Mouse (Mus musculus) ovary, postnatal 10 days (tissue): Measurements from ENCODE around the gene Src.
"Not testable (repeated sequence)": the region's sequence is repeated elsewhere in the genome, so short reads cannot be mapped to it uniquely, and the experiment has no call there.

Experiments
- DNase-seq: peaks from one replicate; pipeline ENCODE4 v3.0.0; 2022; ENCODE audit warnings: low spot score

Gene Src

DNA sequence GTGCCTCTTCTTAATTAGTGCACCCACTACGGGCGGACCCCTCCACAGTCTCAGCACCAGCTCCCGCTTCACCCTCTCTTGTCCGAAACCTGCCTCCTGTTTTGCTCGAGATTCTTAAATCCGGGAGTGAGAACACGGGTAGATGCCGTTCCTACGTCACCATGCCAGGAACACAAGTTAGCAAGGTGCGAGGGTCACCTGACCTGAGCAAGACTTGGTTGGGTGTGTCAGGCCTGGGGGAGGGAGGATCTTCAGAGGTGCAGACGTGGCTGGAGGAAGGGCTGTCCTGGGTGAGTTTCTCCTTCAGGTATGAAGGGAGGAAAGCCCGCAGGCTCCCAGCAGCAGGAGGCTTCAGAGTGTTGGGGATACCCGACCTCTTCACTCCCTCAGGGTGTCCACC lies at the start of gene Src:
Src (plus strand) TSS at position 239 of the 400 bp plus-strand sequence.
- no peak for DNase-seq

DNA sequence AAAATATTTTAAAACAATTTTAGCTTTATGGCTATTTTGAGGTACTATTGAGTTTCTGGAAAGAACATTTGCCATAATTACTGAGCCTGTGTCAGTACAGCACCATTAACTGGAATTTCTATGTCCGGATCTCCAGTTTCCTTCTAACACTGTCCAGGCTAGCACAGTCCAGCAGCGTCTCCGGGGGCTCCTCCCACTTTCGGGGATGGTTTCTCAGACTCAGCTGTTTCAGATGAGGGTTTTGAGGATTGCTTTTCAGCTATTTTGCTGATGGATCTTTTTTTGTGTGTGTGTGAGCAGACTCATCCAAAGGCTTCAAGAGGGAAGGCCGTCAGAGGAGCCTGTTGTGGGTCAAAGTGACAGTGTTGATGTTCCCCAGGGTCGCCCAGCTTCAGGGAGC lies 46.5 kb upstream of the Src start:
- DNase-seq: no peak

DNA sequence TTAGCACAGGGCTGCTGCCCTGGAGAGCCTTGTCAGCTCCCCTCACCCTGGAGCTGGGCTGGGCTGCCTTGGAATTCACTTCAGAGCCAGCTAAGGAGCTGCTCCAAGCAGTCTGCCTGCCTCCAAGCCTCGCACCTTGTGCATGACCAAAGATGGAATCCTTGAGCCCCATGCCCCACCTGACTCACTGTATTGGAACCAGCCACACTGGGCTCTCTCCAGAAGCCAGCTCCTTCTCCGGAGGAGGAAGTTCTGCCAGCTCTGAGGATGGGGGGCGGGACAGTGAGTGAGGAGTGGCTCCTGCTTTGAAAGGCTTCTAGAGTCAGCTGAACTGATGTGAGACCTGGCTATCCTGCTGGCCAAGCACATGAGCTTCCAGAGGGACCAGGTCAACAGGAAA lies 44.6 kb upstream of the Src start:
- no peak for DNase-seq

DNA sequence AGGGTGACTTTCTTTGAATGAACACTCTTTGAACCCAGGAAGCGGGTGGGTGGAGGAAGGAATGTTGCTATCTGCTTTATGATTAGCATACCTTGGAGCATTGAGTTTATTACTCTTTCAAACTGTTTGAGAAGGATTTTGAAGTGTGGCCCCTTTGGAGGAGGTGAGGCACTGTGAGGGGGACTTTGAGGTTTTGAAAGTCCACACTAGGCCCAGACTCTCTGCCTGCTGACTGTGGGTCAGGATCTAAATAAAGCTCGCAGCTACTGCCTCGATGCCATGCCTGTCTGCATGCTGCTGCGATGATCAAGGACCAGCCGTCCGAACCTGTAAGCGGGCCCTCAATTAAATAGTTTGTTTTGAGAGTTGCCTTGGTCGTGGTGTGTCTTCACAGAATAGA lies 43.2 kb upstream of the Src start:
- no peak for DNase-seq

DNA sequence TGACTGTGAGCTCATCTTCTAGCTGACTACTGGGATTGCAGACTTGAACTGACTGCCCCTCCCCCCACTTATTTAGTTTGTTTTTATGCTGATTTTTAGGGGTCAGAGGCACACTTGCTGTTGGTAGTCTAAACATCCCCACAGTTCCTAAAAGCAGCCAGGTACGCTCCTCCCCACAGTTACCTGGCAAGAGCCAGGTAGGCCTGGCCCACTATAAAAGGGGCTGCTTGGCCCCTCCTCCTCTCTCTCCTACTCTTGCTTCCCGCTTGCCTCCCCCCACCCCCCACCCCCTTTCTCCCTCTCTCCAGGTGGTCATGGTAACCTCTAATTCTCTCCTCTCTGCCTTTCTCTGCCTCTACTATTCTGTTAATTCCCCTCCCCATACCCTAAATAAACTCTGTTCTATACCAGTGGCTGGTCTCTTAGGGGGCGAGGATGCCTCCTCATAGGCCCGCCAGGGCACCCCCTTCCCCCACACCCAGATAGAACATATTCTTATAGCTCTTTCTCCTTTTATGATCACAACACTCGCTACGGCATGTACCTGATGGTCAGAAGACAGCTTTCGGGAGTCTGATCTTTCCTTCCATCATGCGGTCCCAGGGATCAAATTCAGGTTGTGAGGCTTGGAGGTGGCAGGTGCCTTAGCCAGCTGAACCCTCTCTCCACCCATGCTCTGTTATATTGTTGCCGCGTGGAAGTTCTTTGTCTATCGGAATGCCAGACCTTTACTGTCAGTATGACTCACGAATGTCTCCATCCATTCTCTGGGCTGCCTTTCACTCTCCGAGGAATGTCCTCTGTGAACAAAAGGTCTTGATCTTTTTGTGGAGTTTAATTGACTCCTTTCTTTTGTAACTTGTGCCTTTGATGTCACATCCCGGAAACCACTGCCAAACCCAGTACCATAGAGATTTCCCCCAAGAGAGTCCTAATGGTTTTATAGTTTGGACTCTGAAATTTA lies 42.2 kb upstream of the Src start:
- DNase-seq: no peak

DNA sequence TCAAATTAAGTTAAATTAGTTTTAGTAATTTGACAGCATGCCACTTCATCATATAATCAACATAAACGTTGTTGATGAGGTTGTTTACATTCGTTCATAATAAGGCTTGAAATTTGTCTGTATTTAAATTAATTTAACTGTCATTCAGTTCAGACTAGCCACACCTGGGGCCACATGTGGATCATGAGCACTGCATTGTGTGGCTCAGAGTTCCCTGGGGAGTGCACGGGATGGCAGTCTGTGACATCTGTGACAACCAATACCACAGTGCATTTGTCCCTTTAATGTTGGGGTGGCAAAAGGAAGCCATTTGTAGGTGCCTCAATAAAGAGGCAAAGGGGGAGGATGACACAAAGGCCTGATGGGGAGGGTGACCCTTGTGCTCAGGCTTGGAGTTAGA lies 41.2 kb upstream of the Src start:
- no peak for DNase-seq

DNA sequence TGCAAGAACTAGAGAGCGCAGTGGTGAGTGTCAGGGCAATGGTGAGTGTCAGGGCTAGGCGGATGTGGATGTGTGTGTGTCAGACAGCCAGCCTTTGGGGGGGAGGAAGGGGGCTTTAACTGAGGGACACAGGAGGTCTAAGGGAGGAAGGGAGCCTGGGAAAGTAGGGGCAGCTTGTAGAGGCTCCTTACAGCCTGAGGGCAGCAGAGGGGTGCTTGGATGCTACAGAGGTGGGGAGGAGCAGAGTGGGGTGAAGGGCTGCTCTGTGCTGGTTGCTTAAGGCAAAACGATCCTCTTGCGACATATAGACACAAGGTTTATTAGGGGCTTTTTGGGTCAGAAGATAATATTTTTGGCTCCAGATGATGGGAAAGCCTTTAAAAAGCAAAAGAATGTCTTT lies 33.4 kb upstream of the Src start:
- DNase-seq: no peak

DNA sequence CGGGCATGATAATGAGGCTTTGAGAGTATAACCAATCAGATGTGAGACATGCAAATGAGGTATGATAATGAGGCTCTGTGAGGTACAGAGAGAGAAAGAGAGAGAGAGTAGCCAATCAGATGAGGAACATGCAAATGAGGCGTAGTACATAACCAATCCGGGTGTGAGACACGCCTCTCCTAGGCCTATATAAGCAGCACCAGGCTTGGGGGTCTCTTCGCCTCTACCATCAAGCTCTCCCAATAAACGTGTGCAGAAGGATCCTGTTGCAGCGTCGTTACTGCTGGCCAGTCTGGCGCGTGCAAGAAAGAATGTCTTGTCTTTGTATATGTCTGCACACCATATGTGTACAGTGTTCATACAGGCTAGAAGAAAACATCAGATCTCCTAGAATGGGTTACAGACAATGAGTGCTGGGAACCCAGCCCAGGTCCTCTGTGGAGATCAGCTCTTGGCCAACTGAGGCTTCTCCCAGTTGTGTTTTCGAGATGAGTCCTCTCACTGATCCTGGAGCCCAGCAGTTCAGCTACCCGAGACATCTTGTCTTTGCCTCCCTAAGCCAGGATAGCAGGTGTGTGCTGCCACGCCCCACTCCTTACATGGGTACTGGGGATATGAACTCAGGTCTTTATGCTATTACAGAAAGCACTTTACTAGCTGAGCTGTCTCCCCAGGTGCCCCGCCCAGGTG lies 29.2 kb upstream of the Src start:
- not testable (repeated sequence) for DNase-seq

DNA sequence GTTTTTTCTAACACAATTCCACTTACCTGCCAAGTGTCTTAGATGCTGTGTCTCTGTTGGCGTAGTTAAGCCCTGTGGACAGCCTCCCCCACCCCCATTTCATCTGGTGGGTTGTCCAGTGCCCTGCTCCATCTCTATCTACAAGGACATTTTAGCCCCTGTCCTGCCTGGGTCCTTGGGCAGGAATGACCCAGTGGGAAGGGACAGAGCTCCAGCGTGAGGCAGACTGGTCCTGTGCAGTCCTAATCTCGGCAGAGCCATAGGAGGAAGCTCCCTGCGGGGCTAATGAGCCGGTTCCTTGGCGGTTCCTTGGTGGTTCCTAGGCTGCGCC lies 28.7 kb upstream of the Src start:
- no peak for DNase-seq

DNA sequence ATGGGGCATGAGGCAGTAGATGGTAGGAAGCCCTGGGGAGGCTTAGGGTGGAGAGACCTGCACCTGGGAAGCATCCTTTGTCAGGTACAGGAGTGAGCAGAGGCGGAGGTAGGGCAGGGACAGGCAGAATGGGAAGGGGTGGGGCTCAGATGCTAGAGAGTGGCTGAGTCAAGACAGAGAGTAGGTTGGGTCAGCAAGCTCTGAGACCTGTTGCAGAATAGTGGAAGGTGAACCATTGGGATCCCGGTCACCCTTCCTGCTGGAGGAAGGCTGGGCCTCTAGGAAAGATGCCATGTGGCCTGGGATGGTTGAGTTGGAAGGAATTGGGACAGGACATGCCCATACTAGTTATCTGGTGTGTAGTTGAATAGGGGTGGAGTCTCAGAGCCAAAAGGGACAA lies 25.9 kb upstream of the Src start:
- DNase-seq: no peak

DNA sequence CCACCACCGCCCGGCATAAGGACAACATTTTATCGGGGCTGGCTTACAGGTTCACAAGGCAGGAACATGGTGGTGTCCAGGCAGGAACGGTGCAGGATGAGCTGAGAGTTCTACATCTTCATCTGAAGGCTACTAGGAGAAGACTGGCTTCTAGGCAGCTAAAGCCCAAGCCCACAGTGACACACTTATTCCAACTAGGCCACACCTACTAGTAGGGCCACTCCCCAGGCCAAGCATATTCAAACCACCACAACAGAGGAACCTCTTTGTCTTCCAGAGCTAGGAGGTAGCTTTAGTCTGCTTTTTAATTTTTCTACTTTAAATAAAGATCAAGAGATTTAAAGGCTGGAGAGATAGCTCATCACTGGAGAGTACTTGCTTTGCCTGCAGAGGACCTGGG lies 24.7 kb upstream of the Src start:
- DNase-seq: no peak

DNA sequence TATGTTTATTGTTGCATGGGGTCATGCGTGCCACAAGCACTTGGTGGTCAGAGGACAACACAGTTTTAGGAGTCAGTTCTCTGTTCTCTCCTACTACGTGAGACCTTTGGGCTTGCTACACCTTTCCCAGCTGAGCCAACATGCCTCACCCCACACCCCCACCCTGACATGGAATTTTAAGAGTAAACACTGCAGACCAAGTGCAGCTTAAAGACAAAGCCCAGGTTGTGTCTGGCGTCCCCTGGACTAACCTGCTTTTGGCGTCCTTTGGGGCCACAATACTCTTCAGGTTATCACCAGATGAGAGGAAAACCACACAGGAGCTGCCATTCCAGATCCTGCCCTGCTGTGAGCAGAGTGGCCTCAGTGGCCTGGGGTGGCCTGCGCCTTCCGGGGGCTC lies 23.4 kb upstream of the Src start:
- DNase-seq: no peak

DNA sequence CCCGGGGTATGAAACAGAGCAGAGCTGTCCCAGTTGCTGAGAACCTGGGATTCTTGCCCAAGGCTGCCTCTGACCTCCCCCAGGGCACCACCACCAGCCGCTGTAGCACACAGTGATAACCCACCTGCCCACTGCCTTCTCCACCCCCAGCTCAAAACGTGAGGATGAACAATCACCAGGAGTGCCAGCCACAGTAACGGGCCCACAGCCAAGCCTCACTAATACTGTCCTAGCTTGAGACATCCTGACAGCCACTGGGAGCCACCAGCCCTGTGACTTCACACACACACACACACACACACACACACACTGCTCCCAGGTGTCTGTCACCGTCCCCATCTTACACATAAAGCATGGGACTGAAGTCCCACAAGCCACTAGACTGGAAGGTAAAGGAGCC lies 22.9 kb upstream of the Src start:
- DNase-seq: no peak

DNA sequence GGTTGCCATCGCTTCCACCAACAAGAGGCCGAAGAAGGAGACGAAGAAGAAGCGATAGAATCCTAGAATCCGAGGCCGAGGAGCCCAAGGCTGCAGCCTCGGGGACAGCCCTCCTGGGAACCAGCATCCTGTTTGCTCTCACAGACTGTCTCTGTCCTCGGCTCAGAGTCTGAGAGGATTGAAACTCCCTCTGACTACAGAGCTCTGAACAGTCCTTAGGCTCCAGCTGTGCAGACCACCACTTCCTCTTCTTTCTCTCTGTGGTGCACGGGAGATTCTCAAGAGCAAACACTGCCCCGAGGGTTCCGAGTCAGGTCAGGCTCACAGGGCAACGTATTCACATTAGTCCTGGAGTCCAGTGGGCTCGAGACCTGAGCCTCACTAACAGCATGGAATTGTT lies 22.3 kb upstream of the Src start:
- DNase-seq: no peak

DNA sequence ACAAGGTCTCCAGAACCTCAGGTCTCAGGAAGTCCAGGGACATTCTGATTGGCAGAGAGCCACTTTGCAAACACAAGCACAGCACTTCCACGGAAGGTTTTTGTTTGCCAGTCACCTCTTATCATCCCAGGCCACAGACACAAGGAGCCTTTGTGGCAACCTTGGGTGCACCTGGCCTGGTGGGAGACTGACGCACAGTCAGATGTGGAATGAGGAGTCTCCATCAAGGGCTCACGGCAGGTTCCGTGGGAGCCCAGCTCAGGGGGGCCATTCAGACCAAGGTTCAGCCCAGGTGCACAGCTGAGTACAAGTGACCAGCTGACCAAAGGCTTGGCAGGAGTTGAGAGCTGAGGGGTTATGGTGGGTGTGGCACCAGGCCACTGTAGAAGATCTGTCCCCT lies 20.9 kb upstream of the Src start:
- no peak for DNase-seq

DNA sequence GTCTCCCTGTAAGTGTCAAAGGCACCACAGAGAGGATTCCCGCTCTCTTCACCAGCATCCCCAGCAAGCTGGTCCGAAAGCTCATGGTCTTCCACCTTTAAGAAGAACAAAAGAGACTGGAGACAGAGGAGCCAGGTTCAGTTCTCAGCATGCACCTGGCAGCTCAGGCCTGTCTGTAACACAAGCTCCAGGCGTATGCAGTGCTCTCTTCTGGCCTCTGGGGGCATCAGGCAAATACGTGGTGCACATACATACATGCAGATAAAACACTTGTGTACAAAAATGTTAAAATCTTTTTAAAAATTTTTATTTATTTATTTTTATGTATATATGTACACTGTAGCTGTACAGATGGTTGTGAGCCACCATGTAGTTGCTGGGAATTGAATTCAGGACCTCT lies 19.7 kb upstream of the Src start:
- DNase-seq: no peak

DNA sequence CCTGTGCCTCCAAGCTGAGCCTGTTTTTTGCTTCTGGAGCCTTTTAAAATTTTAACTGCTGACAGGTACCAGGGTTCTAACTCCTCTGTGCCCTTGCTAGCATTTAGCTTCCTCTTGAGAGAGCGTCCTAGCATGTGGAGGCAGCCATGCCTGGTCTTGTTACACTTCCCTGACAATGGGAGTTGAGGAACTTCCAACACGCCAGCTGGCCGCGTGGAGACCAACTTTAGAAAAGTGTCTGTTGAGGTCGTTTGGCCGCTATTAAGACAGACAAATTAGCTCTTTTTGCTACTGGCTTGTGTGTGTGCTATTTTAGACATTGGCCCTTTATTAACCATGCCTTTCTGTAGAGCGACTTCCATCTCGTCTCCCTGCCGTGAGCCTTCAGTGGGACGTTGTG lies 18.4 kb upstream of the Src start:
- no peak for DNase-seq

DNA sequence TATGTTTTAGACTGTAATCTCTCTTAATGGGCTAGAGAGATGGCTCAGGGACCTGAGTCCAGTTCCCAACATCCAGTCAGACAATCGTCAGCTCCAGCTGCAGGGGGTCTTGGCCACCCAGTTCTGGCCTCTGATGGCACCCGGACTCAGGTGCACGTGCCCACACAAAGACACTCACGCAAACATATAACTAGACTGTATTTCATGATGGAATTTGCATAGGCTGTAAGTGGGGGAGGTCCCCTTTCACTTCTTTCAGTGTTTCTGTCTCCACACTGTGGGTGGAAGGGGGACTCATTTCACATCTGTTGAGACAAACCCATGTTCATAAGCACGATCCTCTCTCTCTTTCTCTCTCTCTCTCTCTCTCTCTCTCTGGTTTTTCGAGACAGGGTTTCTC lies 17.8 kb upstream of the Src start:
- no peak for DNase-seq

DNA sequence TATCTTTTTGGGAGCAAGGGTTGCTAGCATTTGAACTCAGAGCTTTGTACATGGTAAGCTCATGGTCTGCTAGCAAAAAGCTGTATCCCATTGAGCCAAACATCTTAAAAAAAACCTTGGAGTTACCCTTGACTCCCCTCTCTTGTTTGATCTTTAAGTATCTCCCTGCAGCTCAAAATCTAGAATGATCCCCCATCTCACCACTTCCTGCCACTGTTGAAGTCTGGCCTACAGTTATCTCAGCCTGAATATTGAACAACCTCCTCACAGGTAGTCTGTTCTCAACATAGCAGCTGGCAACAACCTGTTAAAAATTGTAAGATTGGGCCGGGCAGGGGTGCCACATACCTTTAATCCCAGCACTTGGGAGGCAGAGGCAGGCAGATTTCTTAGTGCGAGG lies 17.0 kb upstream of the Src start:
- DNase-seq: no peak

DNA sequence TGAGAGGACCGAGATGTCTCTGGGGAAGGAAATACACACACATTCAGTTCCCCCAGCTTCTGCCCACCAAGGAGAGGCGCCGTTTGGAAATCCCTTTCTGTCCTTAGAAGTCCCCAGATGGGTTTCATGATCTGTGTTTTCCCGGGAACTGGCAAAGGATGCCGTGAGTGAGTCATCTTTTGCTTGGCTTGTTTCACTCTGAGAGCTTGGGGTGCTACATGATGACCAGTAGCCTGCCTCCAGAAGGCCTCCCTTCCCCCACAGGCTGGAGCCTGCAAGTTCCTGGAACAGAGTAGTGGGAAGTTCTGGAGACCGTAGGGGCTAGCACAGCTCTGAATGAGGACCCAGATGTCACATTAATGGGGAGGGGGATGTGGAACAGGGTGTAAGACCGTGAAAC lies 10.6 kb upstream of the Src start:
- no peak for DNase-seq

DNA sequence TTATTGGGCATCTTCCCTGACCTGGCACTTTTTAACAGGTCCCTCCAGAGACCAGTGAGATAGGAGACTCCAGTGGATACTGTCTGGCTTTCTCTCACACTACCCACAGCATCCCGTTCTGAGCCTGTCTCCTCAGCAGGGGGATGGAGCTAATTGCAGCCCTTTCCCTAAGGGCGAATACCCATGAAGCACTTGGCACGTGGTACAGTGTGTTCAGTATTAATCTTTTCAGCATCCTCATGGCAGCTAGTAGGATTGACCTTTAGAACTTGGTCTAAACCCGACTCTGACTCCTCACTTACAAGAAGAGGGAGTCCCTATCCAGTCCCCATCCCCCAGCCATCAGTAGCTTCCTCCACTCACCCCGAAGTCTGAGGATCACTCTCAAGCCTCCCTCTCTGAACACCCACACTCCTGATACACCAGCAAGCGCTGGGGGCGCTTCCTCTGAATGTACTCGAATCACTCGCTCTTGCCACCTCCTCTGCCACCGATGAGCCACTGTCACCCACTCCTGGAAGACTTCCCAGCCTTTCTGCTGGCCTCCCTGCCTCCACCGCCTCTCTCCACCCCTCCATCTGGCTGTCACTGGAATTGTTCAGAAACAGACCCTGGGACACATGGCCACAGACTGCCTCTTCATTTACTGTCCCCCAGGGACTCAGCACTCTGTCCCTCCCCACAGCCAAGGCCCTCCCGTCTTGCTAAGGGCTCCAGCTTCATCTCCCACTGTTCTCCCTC lies 8.3 kb upstream of the Src start:
- DNase-seq: no peak

DNA sequence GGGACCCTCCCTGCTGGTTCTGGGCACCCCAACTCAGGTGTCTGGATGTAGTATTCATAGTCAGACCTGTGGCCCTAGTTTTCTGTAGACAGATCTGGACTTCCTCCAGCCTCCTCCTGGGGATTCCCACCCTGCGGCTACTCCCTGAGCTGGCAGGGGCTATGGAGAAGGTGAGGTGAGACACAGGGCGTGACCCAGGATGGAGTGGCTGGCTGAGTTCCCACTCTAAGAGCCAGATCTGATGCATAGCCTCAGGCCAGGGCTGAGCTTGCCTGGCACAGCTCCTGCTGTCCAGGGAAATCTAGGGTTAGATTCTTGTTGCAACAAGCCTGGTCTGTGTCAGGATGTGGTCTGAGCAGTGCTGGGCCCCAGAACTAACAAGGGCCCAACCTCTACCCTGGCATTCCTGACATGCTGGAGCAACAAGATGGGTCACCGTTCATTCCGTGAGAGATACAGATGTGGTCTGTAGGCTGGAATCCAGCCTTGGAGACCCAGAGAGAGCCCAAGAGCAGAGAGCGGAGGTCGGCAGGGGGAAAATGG lies 7.0 kb upstream of the Src start:
- DNase-seq: no peak

DNA sequence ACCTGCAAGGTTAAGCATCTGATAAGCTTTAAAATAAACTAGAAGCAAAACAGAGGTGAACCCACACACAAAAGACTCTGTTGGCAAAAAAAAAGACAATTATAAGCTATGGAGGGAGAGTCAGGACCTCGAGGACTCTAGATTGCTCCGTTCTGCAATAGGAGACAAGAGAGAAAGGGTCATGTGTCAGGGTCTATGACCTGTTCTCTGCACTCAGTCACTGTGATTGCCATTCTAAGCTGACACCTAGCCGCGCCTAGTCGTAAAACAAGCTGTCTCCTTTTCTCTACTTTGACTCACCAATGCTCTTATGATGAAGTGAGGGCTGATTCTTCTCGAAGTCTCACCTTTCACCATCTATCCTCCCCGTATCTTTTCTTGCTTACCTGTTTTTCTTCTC lies 5.7 kb upstream of the Src start:
- DNase-seq: no peak
